Mouse (Mus musculus) bone marrow, adult 2 months (tissue): ENCODE data around the gene Col8a1.

ENCODE experiments used
- CTCF ChIP-seq: fragments of 200-500 bp; IDR thresholded peaks from 2 replicates; pipeline ENCODE4 v1.5.1; 2011; ENCODE audit warnings: low read length, control low read depth; ENCODE audit not compliant: control insufficient read depth, insufficient read depth
- POLR2A ChIP-seq: fragments of 200-500 bp; IDR thresholded peaks from 2 replicates; pipeline ENCODE4 v1.6.1; 2011; ENCODE audit warnings: low read depth, mild to moderate bottlenecking, control low read depth, low read length, borderline replicate concordance; ENCODE audit not compliant: control insufficient read depth

DNA sequence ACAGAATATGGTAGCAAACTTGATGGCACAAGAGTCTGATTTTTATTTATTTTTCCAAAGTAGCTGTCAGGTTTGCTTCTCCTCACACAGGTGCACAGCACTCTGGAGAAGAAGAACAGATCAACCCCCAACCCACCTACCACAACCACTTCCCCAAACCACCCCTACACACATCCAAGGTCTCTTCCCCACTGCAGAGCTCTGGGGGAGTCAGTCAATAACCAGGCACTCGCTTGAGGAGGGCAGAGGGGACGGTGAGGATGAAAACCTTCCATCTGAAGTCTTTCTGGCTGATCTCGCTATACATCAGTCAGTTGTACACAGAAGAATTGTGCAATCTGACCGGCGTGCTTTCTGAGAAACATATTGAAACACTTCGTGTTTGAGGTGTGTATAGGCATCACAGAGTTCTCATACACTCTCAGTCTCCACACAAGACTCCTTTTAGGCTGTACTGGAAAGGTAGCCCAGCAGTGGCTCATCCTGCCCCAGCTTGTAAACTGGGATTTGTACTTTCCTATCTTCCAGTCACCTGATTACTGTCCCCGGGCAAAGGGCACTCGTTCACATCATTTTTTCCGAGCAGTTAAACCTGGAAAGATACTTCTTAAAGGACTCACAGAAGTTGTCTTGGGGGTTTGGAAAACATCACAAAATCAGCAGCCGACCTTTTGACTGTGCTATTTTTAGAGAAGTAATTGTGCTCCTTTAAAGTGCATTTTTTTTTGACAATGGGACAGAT is 827 bp downstream of the Col8a1 start:
- TF ChIP-seq CTCF = no peak
- TF ChIP-seq POLR2A = no peak
